Mouse (Mus musculus) bone marrow macrophage, adult 2 months (primary cell): ENCODE results near the gene Gabrp. TPM values are rescaled to one million over a fixed set of nuclear protein-coding genes. Genes with fewer than 3 reads are reported as not detected.

Experiments
- H3K27ac ChIP-seq: 2 replicates; pipeline ENCODE4 v1.5.1; 2012; ENCODE audit warnings: low read depth, low read length; ENCODE audit not compliant: insufficient read depth
- H3K4me1 ChIP-seq: 2 replicates; pipeline ENCODE4 v1.6.1; 2012; ENCODE audit warnings: low read length; ENCODE audit not compliant: control insufficient read depth, insufficient read depth
- H3K4me3 ChIP-seq: 2 replicates; pipeline ENCODE4 v1.5.1; 2012; ENCODE audit warnings: mild to moderate bottlenecking, low read length, moderate library complexity; ENCODE audit not compliant: insufficient read depth
- CTCF ChIP-seq: IDR thresholded peaks from 2 replicates; pipeline ENCODE4 v1.5.1; 2012; ENCODE audit warnings: low read depth, mild to moderate bottlenecking, low read length, moderate library complexity
- POLR2A ChIP-seq: IDR thresholded peaks from 2 replicates; pipeline ENCODE4 v1.6.1; 2012; ENCODE audit warnings: mild to moderate bottlenecking, low read depth, low read length, borderline replicate concordance
- polyA plus RNA-seq: library from polyadenylated mRNA; stranded (reverse); fragments of >200 nt; gene quantifications from 2 replicates; pipeline ENCODE4 v1.2.4, GENCODE M21; 2012; ENCODE audit not compliant: missing spikeins, insufficient read depth, insufficient read length

Gene Gabrp
- not detected in 2 replicates for polyA plus RNA-seq

GRCm38 (mm10) chr11:33578859-33579258, at the start of gene Gabrp:
Gabrp (minus strand) TSS chr11:33578959.
- TF ChIP-seq POLR2A: no peak
- no peak for TF ChIP-seq CTCF
- no peak within 1 kb of the TSS for H3K27ac ChIP-seq
- no peaks in the 10 kb centered on the region for H3K4me1 ChIP-seq
- no peak within 1 kb of the TSS for H3K4me3 ChIP-seq

GRCm38 (mm10) chr11:33627136-33627742, 48.5 kb upstream of the Gabrp start:
- no peak overlapping the region for H3K4me3 ChIP-seq
- H3K4me1 ChIP-seq: no peaks in the 10 kb centered on the region
- H3K27ac ChIP-seq: no peak overlapping the region
- no peak for TF ChIP-seq POLR2A
- TF ChIP-seq CTCF: no peak

GRCm38 (mm10) chr11:33614218-33614617, 35.5 kb upstream of the Gabrp start:
- no peaks in the 10 kb centered on the region for H3K4me1 ChIP-seq
- H3K27ac ChIP-seq: no peak overlapping the region
- no peak overlapping the region for H3K4me3 ChIP-seq
- no peak for TF ChIP-seq POLR2A
- peak; percentile 68 for TF ChIP-seq CTCF

- TF ChIP-seq CTCF (no peak), POLR2A (no peak)
- H3K4me3 ChIP-seq: no peak overlapping the region
- H3K4me1 ChIP-seq: no peaks in the 10 kb centered on the region
- no peak overlapping the region for H3K27ac ChIP-seq
These were observed 29.0 kb upstream of the Gabrp start for GRCm38 (mm10) chr11:33607784-33608183.

- no peaks in the 10 kb centered on the region for H3K4me1 ChIP-seq
- TF ChIP-seq CTCF: no peak
- H3K4me3 ChIP-seq: no peak overlapping the region
- H3K27ac ChIP-seq: no peak overlapping the region
These were observed 24.4 kb upstream of the Gabrp start for GRCm38 (mm10) chr11:33603174-33603573.

- no peak within 1 kb of the TSS for H3K4me3 ChIP-seq
- H3K4me1 ChIP-seq: no peaks in the 10 kb centered on the region
- TF ChIP-seq POLR2A (no peak), CTCF (no peak)
- H3K27ac ChIP-seq: no peak within 1 kb of the TSS
These were observed 20.2 kb upstream of the Gabrp start, which contains the start of gene D130052B06Rik for GRCm38 (mm10) chr11:33598986-33599385. D130052B06Rik (plus strand) TSS chr11:33599302.

- no peak for TF ChIP-seq CTCF
- TF ChIP-seq POLR2A: no peak
- no peak overlapping the region for H3K27ac ChIP-seq
These were observed 17.9 kb upstream of the Gabrp start for GRCm38 (mm10) chr11:33596655-33597054.

GRCm38 (mm10) chr11:33592826-33593225, 14.1 kb upstream of the Gabrp start:
- Histone ChIP-seq H3K27ac (no peak overlapping the region), H3K4me3 (no peak overlapping the region), H3K4me1 (no peaks in the 10 kb centered on the region)
- no peak for TF ChIP-seq CTCF
- TF ChIP-seq POLR2A: no peak

More at GRCm38 (mm10) chr11:33596655-33597054, 17.9 kb upstream of the Gabrp start:
- Histone ChIP-seq H3K4me3 (no peak overlapping the region), H3K4me1 (no peaks in the 10 kb centered on the region)

GRCm38 (mm10) chr11:33590771-33591170, 12.0 kb upstream of the Gabrp start:
- no peak overlapping the region for H3K4me3 ChIP-seq
- no peak overlapping the region for H3K27ac ChIP-seq
- TF ChIP-seq CTCF (no peak), POLR2A (no peak)
- no peaks in the 10 kb centered on the region for H3K4me1 ChIP-seq

GRCm38 (mm10) chr11:33586614-33587013, 7.9 kb upstream of the Gabrp start:
- H3K27ac ChIP-seq: no peak overlapping the region
- no peaks in the 10 kb centered on the region for H3K4me1 ChIP-seq
- no peak for TF ChIP-seq POLR2A
- no peak for TF ChIP-seq CTCF
- no peak overlapping the region for H3K4me3 ChIP-seq
